Mouse (Mus musculus) liver, postnatal 0 days (tissue): Measurements from ENCODE around the gene Siah3. TPM values are rescaled to one million over a fixed set of nuclear protein-coding genes. Genes with fewer than 3 reads are reported as not detected.

Experiments
- ATAC-seq: fragments of 200-750 bp; cut with Nextera tagmentation; 2 replicates; pipeline ENCODE4 v1.8.0; 2017; ENCODE audit warnings: mild to moderate bottlenecking, moderate library complexity
- DNase-seq: peaks from one replicate; pipeline ENCODE4 v3.0.0-alpha.2; 2016
- H3K27ac ChIP-seq: fragments of 300-500 bp; sonication (generic); 2 replicates; pipeline ENCODE4 v1.5.1; 2014; ENCODE audit warnings: antibody characterized with exemption, moderate library complexity, mild to moderate bottlenecking, low read depth
- H3K27me3 ChIP-seq: fragments of 300-500 bp; sonication (generic); 2 replicates; pipeline ENCODE4 v1.6.1; 2014; ENCODE audit warnings: low read length, control low read depth, mixed read lengths; ENCODE audit not compliant: insufficient read depth
- H3K36me3 ChIP-seq: fragments of 300-500 bp; sonication (generic); replicated peaks from 2 replicates; pipeline ENCODE4 v1.6.1; 2014; ENCODE audit warnings: mild to moderate bottlenecking, control low read depth, low read length, moderate library complexity, mixed read lengths; ENCODE audit not compliant: insufficient read depth
- H3K4me1 ChIP-seq: fragments of 300-500 bp; sonication (generic); 2 replicates; pipeline ENCODE4 v1.6.1; 2014; ENCODE audit warnings: antibody characterized with exemption, mild to moderate bottlenecking, control low read depth; ENCODE audit not compliant: insufficient read depth
- H3K4me2 ChIP-seq: fragments of 300-500 bp; sonication (generic); 2 replicates; pipeline ENCODE4 v1.6.1; 2014; ENCODE audit warnings: low read depth, mild to moderate bottlenecking, low read length, moderate library complexity, mixed read lengths
- H3K4me3 ChIP-seq: fragments of 300-500 bp; sonication (generic); 2 replicates; pipeline ENCODE4 v1.5.1; 2014; ENCODE audit warnings: low read depth, low read length
- H3K9ac ChIP-seq: fragments of 300-500 bp; sonication (generic); replicated peaks from 2 replicates; pipeline ENCODE4 v1.6.1; 2014; ENCODE audit warnings: mild to moderate bottlenecking, moderate library complexity
- H3K9me3 ChIP-seq: fragments of 300-500 bp; sonication (generic); 2 replicates; pipeline ENCODE4 v1.6.1; 2016; ENCODE audit warnings: mild to moderate bottlenecking, control low read depth, low read length, mixed read lengths
- CTCF ChIP-seq: sonication (generic); IDR thresholded peaks from 2 replicates; pipeline ENCODE4 v1.5.1; 2016; ENCODE audit warnings: antibody characterized with exemption, low read depth
- EP300 ChIP-seq: IDR thresholded peaks from 2 replicates; pipeline ENCODE4 v1.6.1; 2016; ENCODE audit warnings: antibody characterized with exemption, low read depth, mild to moderate bottlenecking
- WGBS: fragments of 180-500 bp; shearing (Covaris S2); extraction: QIAGEN DNeasy Blood & Tissue Kit; methylation state at CpG from one replicate; pipeline ENCODE4 v1.1.7; 2014; ENCODE audit not compliant: insufficient replicate concordance; 5-methylcytosine and 5-hydroxymethylcytosine counted together
- polyA plus RNA-seq: library from polyadenylated mRNA; unstranded; fragments of >200 nt; fragmentation: Nextera tagmentation; extraction: Ambion mirVana; gene quantifications from 2 replicates; pipeline ENCODE4 v1.2.1, GENCODE M21; 2015

The Siah3 gene
- polyA plus RNA-seq, 1 experiment from 2014 or later, result 0.02 TPM

GRCm38 (mm10) chr14:75501501-75501990, 45.8 kb downstream of the Siah3 start:
- Histone ChIP-seq H3K4me3 (no peak overlapping the region), H3K27me3 (no peaks in the 10 kb centered on the region), H3K36me3 (no peaks in the 10 kb centered on the region), H3K27ac (no peak overlapping the region), H3K9ac (no peak overlapping the region), H3K4me2 (no peak overlapping the region), H3K4me1 (no peaks in the 10 kb centered on the region), H3K9me3 (no peaks in the 10 kb centered on the region)
- DNase-seq (no peak), ATAC-seq (no peak)
- TF ChIP-seq EP300 (no peak), CTCF (no peak)
- 72% methylated on average over 3 of the region's 3 CpGs for WGBS

- Histone ChIP-seq H3K4me2 (no peak overlapping the region), H3K27me3 (no peaks in the 10 kb centered on the region), H3K9ac (no peak overlapping the region), H3K27ac (no peak overlapping the region), H3K9me3 (no peaks in the 10 kb centered on the region), H3K4me1 (no peaks in the 10 kb centered on the region), H3K36me3 (no peaks in the 10 kb centered on the region), H3K4me3 (no peak overlapping the region)
- no peak for ATAC-seq
- WGBS, result 65% methylated on average over 8 of the region's 8 CpGs
- no peak for TF ChIP-seq CTCF
- no peak for TF ChIP-seq EP300
- no peak for DNase-seq
Measured at GRCm38 (mm10) chr14:75502446-75502845, 46.7 kb downstream of the Siah3 start.

GRCm38 (mm10) chr14:75504255-75504654, 48.5 kb downstream of the Siah3 start:
- Histone ChIP-seq H3K27ac (no peak overlapping the region), H3K9ac (no peak overlapping the region), H3K4me2 (no peak overlapping the region), H3K36me3 (no peaks in the 10 kb centered on the region), H3K9me3 (no peaks in the 10 kb centered on the region), H3K4me3 (no peak overlapping the region), H3K4me1 (no peaks in the 10 kb centered on the region), H3K27me3 (no peaks in the 10 kb centered on the region)
- TF ChIP-seq CTCF, result no peak
- no peak for TF ChIP-seq EP300
- WGBS, result 53% methylated on average over 2 of the region's 2 CpGs
- ATAC-seq (no peak), DNase-seq (no peak)

GRCm38 (mm10) chr14:75505126-75505840, 49.5 kb downstream of the Siah3 start:
- H3K27me3 ChIP-seq, result no peaks in the 10 kb centered on the region
- DNase-seq (no peak), ATAC-seq (no peak)
- no peaks in the 10 kb centered on the region for H3K9me3 ChIP-seq
- H3K27ac ChIP-seq, result no peak overlapping the region
- no peak overlapping the region for H3K9ac ChIP-seq
- H3K4me2 ChIP-seq, result no peak overlapping the region
- TF ChIP-seq EP300 (no peak), CTCF (no peak)
- WGBS, result 54% methylated on average over 8 of the region's 8 CpGs
- H3K4me3 ChIP-seq, result no peak overlapping the region
- no peaks in the 10 kb centered on the region for H3K36me3 ChIP-seq
- H3K4me1 ChIP-seq, result no peaks in the 10 kb centered on the region

GRCm38 (mm10) chr14:75506246-75506645, 50.5 kb downstream of the Siah3 start:
- no peak for TF ChIP-seq CTCF
- TF ChIP-seq EP300, result no peak
- ATAC-seq (no peak), DNase-seq (no peak)
- Histone ChIP-seq H3K27ac (no peak overlapping the region), H3K4me3 (no peak overlapping the region), H3K4me2 (no peak overlapping the region), H3K9me3 (no peaks in the 10 kb centered on the region), H3K36me3 (no peaks in the 10 kb centered on the region), H3K4me1 (no peaks in the 10 kb centered on the region), H3K9ac (no peak overlapping the region), H3K27me3 (no peaks in the 10 kb centered on the region)
- WGBS, result 79% methylated on average over 3 of the region's 3 CpGs

GRCm38 (mm10) chr14:75510125-75510524, 54.3 kb downstream of the Siah3 start:
- 76% methylated on average over 6 of the region's 6 CpGs for WGBS

More at GRCm38 (mm10) chr14:75510125-75510524, 54.3 kb downstream of the Siah3 start:
- TF ChIP-seq EP300 (no peak), CTCF (no peak)
- Histone ChIP-seq H3K4me3 (no peak overlapping the region), H3K27ac (no peak overlapping the region), H3K36me3 (no peaks in the 10 kb centered on the region), H3K4me2 (no peak overlapping the region), H3K4me1 (no peaks in the 10 kb centered on the region), H3K27me3 (no peaks in the 10 kb centered on the region), H3K9me3 (no peaks in the 10 kb centered on the region), H3K9ac (no peak overlapping the region)
- ATAC-seq, result no peak
- DNase-seq, result no peak
